Mouse (Mus musculus) telencephalon, adult 2 months (tissue): Measurements from ENCODE around the gene Tgif2.
A peak's percentile ranks its signal among the peaks of the same experiment; 100 is the strongest.
"Not testable (repeated sequence)": the region's sequence is repeated elsewhere in the genome, so short reads cannot be mapped to it uniquely, and the experiment has no call there.

ENCODE experiments used
- DNase-seq: peaks from one replicate; pipeline ENCODE4 v3.0.0-alpha.2; 2011; ENCODE audit warnings: low read depth, low spot score

Gene Tgif2

GRCm38 (mm10) chr2:156842711-156843110 is 2.9 kb downstream of the Tgif2 start:
- DNase-seq, result no peak

- no peak for DNase-seq
These were observed 3.5 kb downstream of the Tgif2 start for GRCm38 (mm10) chr2:156843331-156843730.

- no peak for DNase-seq
These were observed 4.9 kb downstream of the Tgif2 start for GRCm38 (mm10) chr2:156844715-156845114.

GRCm38 (mm10) chr2:156847653-156848052 is 7.8 kb downstream of the Tgif2 start:
- no peak for DNase-seq

- no peak for DNase-seq
These were observed 8.8 kb downstream of the Tgif2 start for GRCm38 (mm10) chr2:156848526-156849182.

- DNase-seq, result no peak
These were observed 10.7 kb downstream of the Tgif2 start for GRCm38 (mm10) chr2:156850505-156850904.

- not testable (repeated sequence) for DNase-seq
These were observed 13.8 kb downstream of the Tgif2 start for GRCm38 (mm10) chr2:156853584-156853983.

- DNase-seq, result peak; percentile 48
These were observed 14.4 kb downstream of the Tgif2 start for GRCm38 (mm10) chr2:156853999-156854771.

- DNase-seq, result no peak
These were observed 16.5 kb downstream of the Tgif2 start for GRCm38 (mm10) chr2:156856311-156856710.

- DNase-seq, result no peak
These were observed 17.6 kb downstream of the Tgif2 start for GRCm38 (mm10) chr2:156857385-156857791.

GRCm38 (mm10) chr2:156857835-156858234 is 18.0 kb downstream of the Tgif2 start, which contains the start of gene 4930518I15Rik:
4930518I15Rik (minus strand) TSS chr2:156857946.
- DNase-seq, result no peak

- no peak for DNase-seq
These were observed 18.9 kb downstream of the Tgif2 start for GRCm38 (mm10) chr2:156858671-156859070.

GRCm38 (mm10) chr2:156862041-156862717 is 22.4 kb downstream of the Tgif2 start:
- no peak for DNase-seq

GRCm38 (mm10) chr2:156862772-156863486 is 23.1 kb downstream of the Tgif2 start, which contains the start of gene Rab5if:
Rab5if (plus strand) TSS chr2:156863128.
- DNase-seq, result peak; percentile 95

GRCm38 (mm10) chr2:156863487-156864160 is 23.8 kb downstream of the Tgif2 start:
- DNase-seq, result no peak

GRCm38 (mm10) chr2:156864481-156864880 is 24.7 kb downstream of the Tgif2 start:
- no peak for DNase-seq

- no peak for DNase-seq
These were observed 29.2 kb downstream of the Tgif2 start for GRCm38 (mm10) chr2:156868994-156869393.

- no peak for DNase-seq
These were observed 29.7 kb downstream of the Tgif2 start for GRCm38 (mm10) chr2:156869554-156869953.

GRCm38 (mm10) chr2:156870519-156870918 is 30.7 kb downstream of the Tgif2 start:
- DNase-seq, result no peak

GRCm38 (mm10) chr2:156873629-156874028 is 33.8 kb downstream of the Tgif2 start:
- no peak for DNase-seq
